Mouse (Mus musculus) monocyte, adult 2 months (primary cell): ENCODE measurements around the gene Ssh1.

Source experiments
- DNase-seq, 2 experiments: peaks; one replicate each; pipeline ENCODE4 v3.0.0; 2022; ENCODE audit warnings: low spot score in 2 of 2, low read depth in 1 of 2

Ssh1 gene

DNA sequence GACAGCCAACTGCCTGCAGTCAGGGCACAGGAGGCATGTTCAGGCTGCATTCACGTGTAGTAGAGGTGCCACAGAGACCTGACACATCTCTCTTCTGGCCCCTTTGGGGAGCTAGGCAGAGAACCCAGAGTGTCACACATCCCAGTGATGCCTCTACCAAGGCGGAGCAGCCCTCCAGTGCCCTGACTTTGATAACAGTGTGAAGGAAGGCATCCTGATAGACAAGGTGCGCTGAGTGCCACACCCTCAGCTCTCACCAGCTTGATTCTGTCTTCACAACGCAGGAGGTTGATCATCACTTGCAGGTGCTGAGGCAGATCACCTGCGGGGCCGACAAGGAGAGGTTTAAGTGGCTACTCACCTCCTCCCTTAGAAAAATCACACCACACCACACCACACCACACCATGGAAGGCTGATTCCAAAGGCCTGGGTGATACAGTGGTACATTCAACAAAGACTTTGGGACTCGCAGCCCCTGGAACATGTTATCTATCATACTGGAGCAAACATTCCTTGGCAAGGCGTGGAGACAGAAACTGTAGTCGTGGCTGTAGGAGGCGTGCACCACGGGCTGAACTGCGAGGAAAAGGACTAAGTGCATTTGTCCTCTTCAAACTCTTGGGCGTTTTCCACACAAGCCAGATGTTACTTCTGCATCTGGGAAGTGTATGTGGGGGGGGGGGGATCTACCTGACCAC lies 27.1 kb downstream of the Ssh1 start:
- no peak for DNase-seq

DNA sequence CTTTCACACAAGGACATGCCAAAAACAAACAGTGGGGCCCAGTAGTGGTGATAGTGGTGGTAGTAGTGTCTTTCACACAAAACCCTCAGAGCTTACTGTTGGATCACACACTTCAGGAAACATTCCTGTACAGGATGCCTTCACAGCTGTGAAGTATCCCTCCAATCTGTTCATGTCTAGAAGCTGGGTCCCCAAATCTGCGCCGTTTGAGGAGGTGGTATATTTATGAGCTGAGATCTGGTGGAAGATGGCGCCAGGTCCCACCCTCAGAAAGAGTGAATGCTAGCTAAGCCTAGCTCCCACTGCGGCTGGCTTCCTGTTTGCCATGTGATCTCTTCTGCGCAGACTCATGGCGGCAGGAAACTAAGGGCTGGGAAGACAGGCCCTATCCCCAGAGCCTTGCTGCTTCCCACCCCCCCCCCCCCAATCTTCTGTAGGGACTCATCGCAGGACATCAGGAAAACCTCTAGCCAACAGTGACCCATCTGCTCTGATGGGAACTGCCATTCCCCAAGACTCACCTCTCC lies 28.0 kb downstream of the Ssh1 start:
- no peak for DNase-seq

DNA sequence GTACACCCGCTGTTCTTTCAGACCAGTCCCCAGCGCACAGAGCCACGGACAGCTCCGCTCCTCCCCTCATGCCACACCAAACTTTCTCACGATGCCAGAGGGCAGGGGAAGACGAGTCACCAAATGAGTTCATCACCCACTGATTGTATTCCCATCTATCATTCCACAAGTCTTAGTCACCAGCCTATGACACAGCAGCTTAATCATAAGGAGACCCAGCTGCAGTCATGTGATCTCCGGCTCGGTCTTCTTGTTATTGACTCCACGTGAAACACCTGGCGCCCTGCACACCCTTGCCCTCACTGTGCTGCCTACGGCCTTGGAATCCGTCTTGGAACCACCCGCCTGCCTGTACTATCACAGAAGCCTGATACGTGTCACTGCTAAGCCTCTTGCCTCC lies 28.7 kb downstream of the Ssh1 start:
- no peak for DNase-seq

DNA sequence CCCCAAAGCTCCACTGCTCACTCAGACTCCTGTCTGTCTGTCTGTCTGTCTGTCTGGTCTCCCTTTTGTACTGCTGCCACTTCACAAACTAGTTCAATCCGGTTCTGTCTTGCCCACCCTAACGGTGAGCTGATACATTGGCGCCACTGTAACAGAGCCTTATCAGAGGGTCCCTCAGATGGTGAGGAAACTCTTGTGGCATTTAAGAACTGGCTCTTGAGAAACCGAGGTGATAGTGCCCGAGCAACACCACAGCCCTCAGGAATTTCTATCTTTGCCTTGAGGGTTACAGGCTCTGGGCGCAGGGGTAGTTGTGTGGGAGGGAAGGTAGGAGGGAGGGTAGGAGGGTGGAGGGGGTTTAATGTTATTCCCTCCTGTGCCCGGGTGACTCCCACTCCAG lies 31.9 kb downstream of the Ssh1 start:
- DNase-seq: no peak

DNA sequence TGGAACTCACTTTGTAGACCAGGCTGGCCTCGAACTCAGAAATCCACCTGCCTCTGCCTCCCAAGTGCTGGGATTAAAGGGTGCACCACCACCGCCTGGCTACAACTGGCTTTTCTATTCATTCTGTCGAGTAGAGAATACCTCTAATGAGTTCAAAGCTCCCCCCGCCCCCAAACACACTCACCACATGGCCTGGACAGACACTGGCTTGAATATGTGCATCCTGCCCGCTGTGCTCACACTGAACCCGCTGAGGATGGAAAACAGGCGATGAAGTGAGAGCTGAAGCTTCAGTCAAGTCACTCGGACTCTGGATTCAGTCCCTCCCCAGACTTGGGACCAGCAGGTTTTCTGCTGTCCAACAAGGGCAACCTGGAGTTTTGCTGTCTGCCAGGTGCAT lies 33.3 kb downstream of the Ssh1 start:
- DNase-seq: no peak

DNA sequence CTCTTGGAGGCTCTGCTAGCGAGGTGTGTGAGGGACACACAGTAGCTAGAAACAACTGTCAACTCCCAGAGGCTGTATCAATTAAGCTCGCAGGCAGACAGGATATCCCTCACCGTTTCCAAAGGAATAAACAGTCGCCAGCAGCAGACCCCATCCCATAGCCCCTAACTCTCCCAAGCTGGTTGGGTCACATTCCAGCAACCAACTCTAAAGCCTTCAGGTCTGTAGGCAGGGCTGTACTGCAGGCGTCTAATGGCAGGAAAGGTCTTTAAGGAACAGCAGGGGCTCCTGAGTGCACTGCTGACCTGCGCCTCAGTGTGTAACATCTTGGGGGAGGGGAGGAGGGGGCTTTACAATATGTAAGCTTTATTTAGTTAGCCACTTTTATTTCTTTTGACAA lies 34.7 kb downstream of the Ssh1 start:
- no peak for DNase-seq

DNA sequence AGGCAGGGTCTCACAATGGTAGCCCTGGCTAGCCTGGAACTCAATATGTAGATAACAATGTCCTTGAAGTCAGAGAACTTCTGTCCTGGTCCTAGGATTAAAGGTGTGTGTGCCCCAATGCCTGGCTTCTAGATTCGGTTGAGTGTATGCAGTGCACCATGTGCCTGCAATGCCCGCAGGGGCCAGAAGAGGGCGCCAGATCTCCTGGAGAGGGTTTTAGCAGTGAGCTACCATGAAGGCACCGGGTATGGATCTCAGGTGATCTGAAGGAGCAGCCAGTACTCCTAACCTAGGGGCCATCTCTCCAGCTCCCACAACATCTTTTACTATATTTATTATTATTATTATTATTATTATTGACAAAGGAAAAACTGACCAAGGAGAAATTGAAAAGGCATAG lies 37.2 kb downstream of the Ssh1 start:
- peak; percentile 34 to 76 for DNase-seq

DNA sequence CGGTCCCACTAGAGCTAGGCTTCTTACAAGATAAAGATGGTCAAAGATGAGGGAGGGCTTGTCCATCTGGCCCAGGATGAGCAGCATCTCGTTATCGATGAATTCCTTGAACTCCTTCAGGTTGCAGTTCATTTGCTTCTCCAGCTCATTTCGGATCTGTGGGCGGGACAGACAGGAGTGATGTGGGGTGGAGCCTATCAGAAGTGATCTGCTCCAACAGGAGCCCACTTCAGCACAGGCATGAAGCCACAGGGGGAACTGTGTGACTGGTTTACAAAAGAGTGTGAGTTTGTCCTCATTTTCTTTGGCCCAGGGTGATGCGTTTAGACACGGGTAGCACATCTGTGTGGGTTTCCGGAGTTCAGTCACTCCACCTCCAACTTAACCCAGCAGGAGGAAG lies 38.0 kb downstream of the Ssh1 start:
- DNase-seq: no peak

DNA sequence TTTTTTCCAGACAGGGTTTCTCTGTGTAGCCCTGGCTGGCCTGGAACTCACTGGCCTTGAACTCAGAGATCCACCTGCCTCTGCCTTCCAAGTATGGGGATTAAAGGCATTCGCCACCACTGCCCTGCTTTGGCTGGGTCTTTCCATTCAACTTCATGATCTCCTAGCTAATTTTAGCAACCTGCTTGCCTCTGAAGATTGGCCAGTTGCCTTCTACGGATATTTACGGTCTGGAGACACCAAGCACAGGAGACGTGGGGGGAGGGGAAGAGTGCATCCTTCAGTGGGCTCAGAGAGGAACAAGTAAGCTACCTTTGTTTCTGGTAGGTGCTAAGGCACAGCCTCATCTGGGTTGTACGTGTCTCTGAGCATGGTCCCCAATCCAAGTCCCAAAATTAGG lies 38.4 kb downstream of the Ssh1 start:
- DNase-seq: no peak

DNA sequence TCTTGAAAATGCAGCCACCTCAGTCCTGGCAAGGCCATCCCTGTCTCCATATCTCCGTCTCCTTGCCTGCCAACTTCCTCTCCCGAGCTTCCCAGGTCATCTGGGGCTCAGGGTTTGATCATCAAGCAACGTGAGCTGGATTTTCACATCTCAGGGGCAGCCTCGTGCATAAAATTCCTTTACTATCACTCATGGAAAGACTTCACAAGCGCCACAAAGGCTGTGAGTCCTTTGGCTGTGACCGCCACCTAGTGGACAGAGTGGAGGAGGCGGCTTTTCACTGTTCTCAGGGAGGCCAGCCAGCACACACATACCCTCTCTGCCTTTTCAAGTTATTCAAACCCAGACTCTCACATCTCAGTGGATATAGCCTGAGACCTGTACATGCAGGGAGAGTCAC lies 39.3 kb downstream of the Ssh1 start:
- DNase-seq: peak; percentile 50 to 62

DNA sequence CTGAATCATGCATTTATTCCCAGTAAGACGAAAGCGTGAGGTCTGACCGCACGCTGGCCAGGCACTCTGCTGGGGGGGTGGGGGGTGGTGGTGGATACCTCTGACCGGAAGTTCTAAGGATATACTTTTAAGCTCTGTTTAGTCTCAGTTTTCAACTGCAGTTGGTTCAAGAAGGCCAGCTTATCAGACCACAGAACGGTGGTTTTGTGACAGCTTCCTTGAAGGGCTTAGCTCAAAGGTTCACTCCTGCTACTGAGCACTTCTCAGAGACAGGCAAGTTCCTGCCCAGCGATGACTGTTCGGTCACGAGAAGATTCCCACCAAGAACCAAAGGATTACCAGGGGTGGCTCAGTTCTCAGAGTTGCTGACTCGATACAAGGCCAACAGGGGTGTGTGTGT lies 41.2 kb downstream of the Ssh1 start:
- DNase-seq: no peak

DNA sequence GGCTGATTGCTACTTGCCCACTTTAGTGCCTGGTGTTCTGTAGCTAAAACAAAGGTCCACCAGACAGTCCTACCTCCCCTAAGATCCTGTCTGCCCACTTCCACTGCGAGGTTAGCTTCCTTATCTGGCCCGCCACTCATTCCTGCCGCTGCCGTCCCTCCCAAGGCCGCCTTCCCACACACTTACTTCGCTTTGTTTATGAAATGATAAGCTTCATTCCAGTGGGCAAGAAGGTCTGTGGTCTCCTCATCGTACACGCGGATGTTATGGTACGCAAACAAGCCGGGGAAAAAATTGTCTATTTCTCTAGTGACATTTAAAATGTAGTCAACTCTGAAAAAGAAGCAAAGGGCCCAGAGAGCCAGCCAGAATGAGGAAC lies 42.0 kb downstream of the Ssh1 start:
- DNase-seq: no peak

DNA sequence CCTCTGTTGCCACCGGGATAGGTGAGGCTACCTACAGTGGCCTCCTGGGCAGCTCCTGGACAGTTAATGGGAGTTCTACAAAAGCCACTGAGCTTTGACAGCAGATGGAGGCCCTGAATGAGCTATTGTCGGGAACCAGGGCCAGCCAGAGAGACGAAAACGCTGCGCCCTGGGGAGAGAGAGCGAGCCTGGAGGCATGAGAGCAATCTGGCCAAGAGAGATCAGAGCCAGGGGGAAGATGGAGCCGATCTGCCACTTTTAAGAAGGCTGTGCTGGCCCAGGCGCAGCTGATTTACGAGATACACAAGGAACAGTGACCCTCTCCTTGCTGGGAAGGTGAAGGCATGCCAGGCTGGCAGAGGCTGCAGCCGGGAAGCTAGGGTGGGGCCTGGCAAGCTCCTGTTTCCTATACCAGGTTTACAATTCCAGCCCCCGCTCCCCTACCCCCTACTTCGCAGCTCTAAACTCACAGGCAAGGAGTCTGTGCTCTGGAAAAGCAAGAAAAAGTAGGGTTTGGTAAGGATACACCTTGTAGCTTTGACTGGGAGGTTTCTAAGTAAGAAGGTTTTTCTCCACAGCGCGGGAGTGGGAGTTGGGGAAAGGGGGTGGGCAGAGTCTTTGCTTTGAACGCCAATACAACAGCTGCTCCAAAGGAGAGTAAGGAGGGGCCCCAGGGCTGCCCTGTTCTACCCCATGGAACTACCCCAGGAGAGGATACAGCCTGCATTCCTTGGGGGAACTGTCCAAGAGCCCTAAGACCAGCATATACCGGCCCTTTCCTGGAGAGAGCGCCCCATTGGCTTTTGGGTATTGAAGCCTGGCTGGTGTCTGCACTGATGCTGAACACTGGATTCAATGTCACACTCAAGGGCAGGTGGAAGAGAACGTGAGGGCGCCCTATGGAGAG lies 42.7 kb downstream of the Ssh1 start:
- DNase-seq: no peak

DNA sequence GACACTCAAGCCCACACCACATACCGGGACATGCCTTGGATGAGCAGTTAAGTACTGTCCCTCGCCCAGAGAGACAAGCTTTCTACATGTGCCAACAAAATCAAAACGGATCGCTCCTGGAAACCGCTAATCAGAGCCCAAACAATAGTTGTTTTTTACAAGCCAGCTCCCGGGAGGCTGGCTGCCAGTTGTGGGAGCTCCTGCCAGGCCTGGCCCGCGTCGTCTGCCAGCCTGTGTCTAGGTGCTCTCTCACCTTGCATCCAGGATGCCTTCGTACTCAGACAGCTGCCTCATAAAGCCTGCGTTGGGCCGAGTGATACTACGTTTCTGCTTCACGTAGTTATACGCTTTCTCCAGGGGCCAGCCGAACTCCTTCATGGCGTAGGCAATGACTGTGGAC lies 43.6 kb downstream of the Ssh1 start:
- DNase-seq: no peak

DNA sequence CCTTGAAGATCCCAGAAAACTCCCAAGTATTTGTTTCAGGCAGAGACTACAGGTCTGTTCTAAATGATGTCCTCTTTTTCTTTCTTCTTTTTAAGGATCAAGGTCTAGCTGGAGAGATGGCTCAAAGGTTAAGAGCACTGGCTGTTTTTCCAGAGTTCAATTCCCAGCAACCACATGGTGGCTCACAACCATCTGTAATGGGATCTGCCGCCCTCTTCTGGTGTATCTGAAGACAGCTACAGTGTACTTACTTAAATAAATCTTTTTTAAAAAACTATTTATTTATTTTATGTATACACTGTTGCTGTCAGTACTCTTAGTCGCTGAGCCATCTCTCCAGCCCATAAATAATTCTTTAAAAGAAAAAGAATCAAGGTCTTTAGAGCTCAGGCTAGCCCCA lies 46.4 kb downstream of the Ssh1 start:
- DNase-seq: no peak

DNA sequence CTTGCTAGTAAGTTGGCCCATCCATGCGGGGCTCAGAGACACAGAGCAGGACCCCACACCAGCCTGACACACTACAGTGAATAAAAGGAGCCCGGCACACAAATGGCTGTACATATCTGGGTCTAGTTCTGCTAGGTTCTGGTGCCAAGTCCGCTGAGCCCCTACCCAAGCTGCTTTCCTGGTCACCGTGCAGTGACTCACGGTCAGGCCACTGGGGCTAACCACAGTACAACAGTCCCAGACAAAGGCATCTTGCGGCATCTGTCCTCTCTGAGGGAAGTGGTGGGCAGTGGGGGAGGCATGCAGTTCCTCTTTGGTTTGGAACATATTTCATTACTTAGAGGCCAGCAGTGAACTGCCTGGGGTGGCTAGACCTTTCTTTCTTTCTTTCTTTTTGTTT lies 48.6 kb downstream of the Ssh1 start:
- peak; percentile 79 to 85 for DNase-seq

DNA sequence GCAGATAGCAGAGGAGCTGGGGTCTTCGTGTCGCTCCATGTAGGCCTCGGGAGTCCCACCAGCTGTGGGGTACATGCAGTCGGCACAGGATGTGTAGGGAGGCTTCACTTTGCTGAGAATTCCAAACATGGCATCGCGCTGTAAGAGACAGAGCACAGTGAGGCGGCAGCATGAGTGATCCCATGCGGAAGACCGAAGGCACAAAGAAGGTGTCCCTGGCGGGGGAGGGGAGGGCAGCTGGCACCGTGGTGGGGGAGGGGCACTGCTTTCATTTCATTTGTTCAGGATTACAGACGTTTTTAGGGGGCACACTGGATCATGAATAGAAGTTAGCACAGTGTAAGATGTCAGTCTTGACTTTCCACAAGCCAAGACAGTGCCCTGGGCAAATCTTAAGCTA lies 50.4 kb downstream of the Ssh1 start:
- no peak for DNase-seq

DNA sequence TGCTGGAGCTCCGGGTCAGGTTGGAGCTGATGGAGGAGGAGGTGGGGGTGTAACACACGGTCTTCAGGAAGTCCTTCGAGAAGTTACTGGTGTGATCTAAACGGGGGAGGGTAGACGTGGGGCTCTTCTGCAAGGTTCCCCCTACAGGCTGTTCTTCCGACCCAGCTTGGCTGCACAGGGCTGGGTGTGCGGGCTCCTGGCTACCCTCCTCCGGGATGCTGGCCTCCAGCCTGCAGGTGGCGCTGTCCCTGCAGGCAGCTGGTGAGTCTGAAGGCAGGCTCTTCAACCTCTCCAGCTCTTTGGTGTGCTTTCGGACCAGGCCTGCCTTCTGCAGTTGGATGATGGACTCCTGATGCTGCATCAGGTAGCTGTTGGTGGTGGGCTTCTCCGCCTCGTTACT lies 51.1 kb downstream of the Ssh1 start:
- no peak for DNase-seq

DNA sequence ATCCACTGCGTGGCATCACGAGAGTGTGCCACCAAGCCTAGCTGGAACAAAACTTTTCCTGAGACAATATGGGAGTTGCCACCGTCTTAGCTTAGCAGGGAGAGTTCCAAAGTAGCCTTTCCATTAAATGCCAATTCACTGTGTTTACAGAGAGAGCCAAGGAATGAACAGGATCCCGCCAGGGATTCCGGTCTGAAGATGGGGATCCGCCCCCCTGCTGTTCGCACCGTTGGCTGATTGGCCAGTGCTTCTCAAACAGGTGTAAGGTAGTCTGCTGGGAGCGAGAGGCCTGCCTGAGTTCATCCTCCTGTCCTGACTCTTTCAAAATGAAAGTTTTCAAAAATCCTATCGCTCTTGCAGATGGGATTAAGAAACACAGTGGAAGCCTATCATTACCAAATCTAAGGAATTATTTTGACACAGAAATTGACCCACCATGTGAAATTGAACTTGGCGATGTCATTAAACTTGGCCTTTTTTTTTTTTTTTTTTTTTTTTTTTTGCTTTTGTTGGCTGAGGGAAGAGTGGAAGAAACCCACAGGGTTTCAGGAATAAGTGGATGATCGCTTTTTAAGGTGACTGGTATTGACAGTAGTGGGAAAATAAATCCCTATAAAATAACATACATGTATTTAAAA lies 54.3 kb downstream of the Ssh1 start:
- no peak for DNase-seq

DNA sequence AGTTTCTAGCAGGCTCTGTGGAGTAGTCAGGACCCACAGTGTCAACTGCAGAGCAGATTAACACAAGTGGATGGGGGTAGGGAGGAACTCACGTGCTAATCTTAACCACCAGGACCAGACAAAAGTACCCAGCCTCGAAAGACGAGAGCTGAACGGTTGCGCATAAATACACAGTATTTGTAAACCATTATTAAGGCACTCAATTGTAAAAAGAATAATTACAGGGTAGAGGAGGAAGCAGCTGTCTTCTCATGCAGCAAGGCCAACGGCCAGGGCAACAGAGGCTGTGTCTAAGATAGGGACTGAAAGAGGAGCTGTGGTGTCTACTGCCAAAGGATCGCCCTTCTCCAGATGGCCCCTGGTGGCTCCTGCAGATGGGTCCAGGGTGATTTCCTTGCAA lies 56.0 kb downstream of the Ssh1 start:
- no peak for DNase-seq

DNA sequence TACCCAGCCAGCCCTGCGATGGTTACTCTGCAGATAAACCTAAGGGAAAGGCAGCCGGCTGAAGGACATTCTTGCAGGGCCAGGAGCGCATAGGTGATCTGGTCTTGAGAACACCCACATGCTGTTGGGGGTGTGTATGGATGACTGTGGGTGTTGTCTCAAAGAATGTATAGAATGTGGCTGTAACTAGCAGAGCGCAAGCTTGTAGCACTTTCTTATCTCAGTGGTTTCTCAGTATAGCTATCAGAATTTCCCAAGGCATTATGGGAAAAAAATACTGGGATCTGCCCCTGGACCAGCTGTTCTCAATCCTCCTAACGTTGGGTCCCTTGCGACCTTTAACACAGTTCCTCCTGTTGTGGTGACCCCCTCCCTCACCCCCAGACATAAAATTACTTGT lies 59.8 kb downstream of the Ssh1 start:
- DNase-seq: no peak

DNA sequence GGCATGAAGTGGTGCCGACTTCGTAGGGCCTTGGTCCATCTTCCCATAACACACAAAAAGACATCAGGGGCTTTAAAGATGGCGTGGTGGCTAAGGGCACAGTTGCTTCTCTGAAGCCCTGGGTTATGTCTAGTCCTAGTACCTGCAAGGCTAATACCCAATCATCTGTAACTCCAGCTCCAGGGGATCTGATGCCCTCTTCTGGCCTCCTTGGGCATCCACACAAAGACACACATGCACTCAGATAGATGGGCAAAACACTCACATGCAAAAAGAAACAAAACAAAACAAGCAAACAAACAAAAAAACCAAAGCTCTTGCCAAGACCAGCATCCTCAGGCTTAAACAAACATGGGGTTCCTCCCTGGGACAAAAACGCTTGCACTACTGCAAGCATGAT lies 60.2 kb downstream of the Ssh1 start:
- DNase-seq: no peak
